Mouse (Mus musculus) stomach, embryonic 15.5 days (tissue): ENCODE data around the gene Fam213a. TPM values are rescaled to one million over a fixed set of nuclear protein-coding genes. Genes with fewer than 3 reads are reported as not detected.

Source experiments
- ATAC-seq: fragments of 200-750 bp; cut with Nextera tagmentation; 2 replicates; pipeline ENCODE4 v1.8.0; 2017; ENCODE audit warnings: low read depth, moderate number of reproducible peaks, moderate TSS enrichment; ENCODE audit not compliant: insufficient read depth, low FRiP score
- H3K27ac ChIP-seq: fragments of 300-500 bp; sonication (generic); 2 replicates; pipeline ENCODE4 v1.5.1; 2015; ENCODE audit warnings: mild to moderate bottlenecking, inconsistent platforms
- H3K27me3 ChIP-seq: fragments of 300-500 bp; sonication (generic); replicated peaks from 2 replicates; pipeline ENCODE4 v1.6.1; 2015; ENCODE audit warnings: inconsistent platforms
- H3K36me3 ChIP-seq: fragments of 300-500 bp; sonication (generic); 2 replicates; pipeline ENCODE4 v1.6.1; 2015; ENCODE audit warnings: inconsistent platforms
- H3K4me1 ChIP-seq: fragments of 300-500 bp; sonication (generic); 2 replicates; pipeline ENCODE4 v1.6.1; 2015; ENCODE audit warnings: inconsistent platforms
- H3K4me2 ChIP-seq: fragments of 300-500 bp; sonication (generic); 2 replicates; pipeline ENCODE4 v1.6.1; 2015; ENCODE audit warnings: mild to moderate bottlenecking, inconsistent platforms
- H3K4me3 ChIP-seq: fragments of 300-500 bp; sonication (generic); replicated peaks from 2 replicates; pipeline ENCODE4 v1.5.1; 2015; ENCODE audit warnings: inconsistent platforms
- H3K9ac ChIP-seq: fragments of 300-500 bp; sonication (generic); 2 replicates; pipeline ENCODE4 v1.6.1; 2015; ENCODE audit warnings: inconsistent platforms
- H3K9me3 ChIP-seq: fragments of 300-500 bp; sonication (generic); 2 replicates; pipeline ENCODE4 v1.6.1; 2016; ENCODE audit warnings: inconsistent platforms
- WGBS: fragments of 180-500 bp; shearing (Covaris S2); methylation state at CpG from one replicate; pipeline ENCODE4 v1.1.7; 2015; 5-methylcytosine and 5-hydroxymethylcytosine counted together
- polyA plus RNA-seq: library from polyadenylated mRNA; unstranded; fragments of >200 nt; fragmentation: Nextera tagmentation; extraction: Ambion mirVana; gene quantifications from 2 replicates; pipeline ENCODE4 v1.2.1, GENCODE M21; 2015

Fam213a gene
- polyA plus RNA-seq, 1 experiment from 2014 or later, result 40.2 TPM

- no peaks in the 10 kb centered on the region for H3K36me3 ChIP-seq
- peak overlapping the region; percentile 17 for H3K4me2 ChIP-seq
- H3K4me1 ChIP-seq, result peaks cover 66% of the 10 kb centered on the region
- H3K27me3 ChIP-seq, result no peaks in the 10 kb centered on the region
- H3K9me3 ChIP-seq, result no peaks in the 10 kb centered on the region
- WGBS, result 36% methylated on average over 4 of the region's 4 CpGs
- no peak for ATAC-seq
- H3K27ac ChIP-seq, result peak overlapping the region; percentile 90
- no peak overlapping the region for H3K4me3 ChIP-seq
- no peak overlapping the region for H3K9ac ChIP-seq
Measured at GRCm38 (mm10) chr14:40958083-40958985, 55.3 kb downstream of the Fam213a start.

GRCm38 (mm10) chr14:40957607-40958006 lies 56.0 kb downstream of the Fam213a start:
- peak overlapping the region; percentile 17 for H3K4me2 ChIP-seq
- WGBS, result 43% methylated on average over 3 of the region's 3 CpGs
- H3K36me3 ChIP-seq, result no peaks in the 10 kb centered on the region
- no peak overlapping the region for H3K9ac ChIP-seq
- H3K9me3 ChIP-seq, result no peaks in the 10 kb centered on the region
- no peak overlapping the region for H3K4me3 ChIP-seq
- peaks cover 68% of the 10 kb centered on the region for H3K4me1 ChIP-seq
- no peaks in the 10 kb centered on the region for H3K27me3 ChIP-seq
- ATAC-seq, result no peak
- peak overlapping the region; percentile 90 for H3K27ac ChIP-seq

GRCm38 (mm10) chr14:40956252-40957146 lies 57.1 kb downstream of the Fam213a start:
- no peaks in the 10 kb centered on the region for H3K27me3 ChIP-seq
- H3K4me1 ChIP-seq, result peaks cover 59% of the 10 kb centered on the region
- peak; percentile 84 for ATAC-seq
- no peak overlapping the region for H3K4me3 ChIP-seq
- no peaks in the 10 kb centered on the region for H3K9me3 ChIP-seq
- no peaks in the 10 kb centered on the region for H3K36me3 ChIP-seq
- H3K4me2 ChIP-seq, result peak overlapping the region; percentile 27; the same call in 1 of the 2 replicates
- peak overlapping the region; percentile 90 for H3K27ac ChIP-seq
- WGBS, result 34% methylated on average over 13 of the region's 13 CpGs
- no peak overlapping the region for H3K9ac ChIP-seq

GRCm38 (mm10) chr14:40955596-40956251 lies 57.9 kb downstream of the Fam213a start:
- ATAC-seq, result peak; percentile 5; the same call in 1 of the 2 replicates
- Histone ChIP-seq H3K4me1 (peaks cover 61% of the 10 kb centered on the region), H3K9ac (no peak overlapping the region), H3K27ac (peak overlapping the region; percentile 90), H3K36me3 (no peaks in the 10 kb centered on the region), H3K4me3 (no peak overlapping the region), H3K27me3 (no peaks in the 10 kb centered on the region), H3K9me3 (no peaks in the 10 kb centered on the region), H3K4me2 (peak overlapping the region; percentile 27)
- 35% methylated on average over 10 of the region's 10 CpGs for WGBS

GRCm38 (mm10) chr14:40955146-40955545 lies 58.4 kb downstream of the Fam213a start:
- ATAC-seq, result no peak
- H3K27ac ChIP-seq, result peak overlapping the region; percentile 90
- peaks cover 62% of the 10 kb centered on the region for H3K4me1 ChIP-seq
- no peak overlapping the region for H3K4me2 ChIP-seq
- no peaks in the 10 kb centered on the region for H3K27me3 ChIP-seq
- WGBS, result 59% methylated on average over 1 of the region's 1 CpGs
- no peak overlapping the region for H3K9ac ChIP-seq
- H3K9me3 ChIP-seq, result no peaks in the 10 kb centered on the region
- no peaks in the 10 kb centered on the region for H3K36me3 ChIP-seq
- H3K4me3 ChIP-seq, result no peak overlapping the region

GRCm38 (mm10) chr14:40953381-40953780 lies 60.2 kb downstream of the Fam213a start:
- WGBS, result 69% methylated on average over 5 of the region's 5 CpGs
- H3K4me3 ChIP-seq, result no peak overlapping the region
- no peak for ATAC-seq
- H3K4me1 ChIP-seq, result peaks cover 58% of the 10 kb centered on the region
- H3K9me3 ChIP-seq, result no peaks in the 10 kb centered on the region
- H3K27me3 ChIP-seq, result no peaks in the 10 kb centered on the region
- no peaks in the 10 kb centered on the region; the same call in 1 of the 2 replicates for H3K36me3 ChIP-seq
- no peak overlapping the region for H3K4me2 ChIP-seq
- no peak overlapping the region for H3K9ac ChIP-seq
- H3K27ac ChIP-seq, result no peak overlapping the region

- ATAC-seq, result no peak
- Histone ChIP-seq H3K4me3 (no peak overlapping the region), H3K9ac (no peak overlapping the region), H3K4me2 (no peak overlapping the region), H3K27me3 (no peaks in the 10 kb centered on the region), H3K36me3 (no peaks in the 10 kb centered on the region; the same call in 1 of the 2 replicates), H3K27ac (no peak overlapping the region), H3K9me3 (no peaks in the 10 kb centered on the region), H3K4me1 (peaks cover 58% of the 10 kb centered on the region)
- WGBS, result 48% methylated on average over 2 of the region's 2 CpGs
Measured at GRCm38 (mm10) chr14:40952715-40953114, 60.9 kb downstream of the Fam213a start.

- Histone ChIP-seq H3K4me1 (peaks cover 58% of the 10 kb centered on the region), H3K4me3 (no peak overlapping the region), H3K27me3 (no peaks in the 10 kb centered on the region)
Measured at GRCm38 (mm10) chr14:40952301-40952700, 61.3 kb downstream of the Fam213a start.

GRCm38 (mm10) chr14:40949730-40950614 lies 63.6 kb downstream of the Fam213a start:
- Histone ChIP-seq H3K4me2 (no peak overlapping the region), H3K4me1 (peaks cover 38% of the 10 kb centered on the region), H3K4me3 (no peak overlapping the region), H3K27ac (peak overlapping the region; percentile 90; the same call in 1 of the 2 replicates), H3K36me3 (no peaks in the 10 kb centered on the region; the same call in 1 of the 2 replicates), H3K27me3 (no peaks in the 10 kb centered on the region), H3K9ac (no peak overlapping the region), H3K9me3 (no peaks in the 10 kb centered on the region)
- ATAC-seq, result no peak
- 70% methylated on average over 7 of the region's 7 CpGs for WGBS

More at GRCm38 (mm10) chr14:40952301-40952700, 61.3 kb downstream of the Fam213a start:
- no peak overlapping the region for H3K4me2 ChIP-seq
- no peaks in the 10 kb centered on the region for H3K9me3 ChIP-seq
- WGBS, result 66% methylated on average over 3 of the region's 3 CpGs
- H3K36me3 ChIP-seq, result no peaks in the 10 kb centered on the region; the same call in 1 of the 2 replicates
- H3K9ac ChIP-seq, result no peak overlapping the region
- no peak for ATAC-seq
- H3K27ac ChIP-seq, result no peak overlapping the region

- no peaks in the 10 kb centered on the region; the same call in 1 of the 2 replicates for H3K36me3 ChIP-seq
- no peak for ATAC-seq
- H3K9ac ChIP-seq, result no peak overlapping the region
- WGBS, result 66% methylated on average over 3 of the region's 3 CpGs
- H3K4me2 ChIP-seq, result no peak overlapping the region
- peaks cover 34% of the 10 kb centered on the region for H3K4me1 ChIP-seq
- H3K27me3 ChIP-seq, result no peaks in the 10 kb centered on the region
- H3K27ac ChIP-seq, result peak overlapping the region; percentile 90
- no peaks in the 10 kb centered on the region for H3K9me3 ChIP-seq
- H3K4me3 ChIP-seq, result no peak overlapping the region
Measured at GRCm38 (mm10) chr14:40949047-40949446, 64.5 kb downstream of the Fam213a start.
